Mouse (Mus musculus) kidney, embryonic 15.5 days (tissue): Measurements from ENCODE around the gene Ntn1. TPM values are rescaled to one million over a fixed set of nuclear protein-coding genes. Genes with fewer than 3 reads are reported as not detected.

Experiments used
- ATAC-seq: fragments of 200-750 bp; cut with Nextera tagmentation; replicated peaks from 2 replicates; pipeline ENCODE4 v1.8.0; 2017; ENCODE audit warnings: moderate TSS enrichment; ENCODE audit not compliant: low FRiP score
- H3K27ac ChIP-seq: fragments of 300-500 bp; sonication (generic); 2 replicates; pipeline ENCODE4 v1.5.1; 2015; ENCODE audit warnings: mild to moderate bottlenecking, inconsistent platforms
- H3K27me3 ChIP-seq: fragments of 300-500 bp; sonication (generic); 2 replicates; pipeline ENCODE4 v1.6.1; 2015; ENCODE audit warnings: inconsistent platforms
- H3K36me3 ChIP-seq: fragments of 300-500 bp; sonication (generic); 2 replicates; pipeline ENCODE4 v1.6.1; 2015; ENCODE audit warnings: inconsistent platforms
- H3K4me1 ChIP-seq: fragments of 300-500 bp; sonication (generic); 2 replicates; pipeline ENCODE4 v1.6.1; 2015; ENCODE audit warnings: inconsistent platforms
- H3K4me2 ChIP-seq: fragments of 300-500 bp; sonication (generic); 2 replicates; pipeline ENCODE4 v1.6.1; 2015; ENCODE audit warnings: moderate library complexity, mild to moderate bottlenecking, inconsistent platforms
- H3K4me3 ChIP-seq: fragments of 300-500 bp; sonication (generic); replicated peaks from 2 replicates; pipeline ENCODE4 v1.5.1; 2015; ENCODE audit warnings: mild to moderate bottlenecking, inconsistent platforms
- H3K9ac ChIP-seq: fragments of 300-500 bp; sonication (generic); 2 replicates; pipeline ENCODE4 v1.6.1; 2015; ENCODE audit warnings: mild to moderate bottlenecking, inconsistent platforms
- H3K9me3 ChIP-seq: fragments of 300-500 bp; sonication (generic); replicated peaks from 2 replicates; pipeline ENCODE4 v1.6.1; 2016; ENCODE audit warnings: inconsistent platforms
- WGBS: fragments of 180-500 bp; shearing (Covaris S2); methylation state at CpG from one replicate; pipeline ENCODE4 v1.1.7; 2015; ENCODE audit warnings: mixed read lengths; 5-methylcytosine and 5-hydroxymethylcytosine counted together
- microRNA-seq: library from miRNA; unstranded; fragments of <30 nt; microRNA quantifications from one replicate; pipeline ENCODE4, GENCODE M21; 2016
- polyA plus RNA-seq: library from polyadenylated mRNA; unstranded; fragments of >200 nt; fragmentation: Nextera tagmentation; extraction: Ambion mirVana; gene quantifications from 2 replicates; pipeline ENCODE4 v1.2.1, GENCODE M21; 2015

The Ntn1 gene
- polyA plus RNA-seq, 1 experiment from 2014 or later, result 16.5 TPM

DNA sequence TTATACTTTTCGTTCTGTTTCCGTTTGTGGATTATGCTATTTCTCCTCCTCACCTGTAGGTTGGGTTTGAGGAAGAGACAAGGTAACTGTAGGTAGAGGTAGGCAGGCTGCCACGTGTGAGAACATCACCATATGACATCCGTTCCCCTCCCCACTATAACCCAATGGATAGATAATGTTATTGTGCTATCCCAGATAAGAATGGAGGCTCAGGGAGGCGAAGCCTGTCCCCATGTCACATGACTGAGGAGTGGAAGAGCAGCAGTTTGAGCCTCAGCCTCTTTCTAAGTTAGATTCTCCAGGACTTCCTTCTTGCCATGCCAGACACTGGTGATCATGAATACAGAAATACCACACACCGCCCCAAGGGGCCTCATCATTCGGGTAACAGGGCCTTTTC is 223.2 kb downstream of the Ntn1 start:
- no peak overlapping the region for H3K4me3 ChIP-seq
- H3K27me3 ChIP-seq, result no peaks in the 10 kb centered on the region
- 85% methylated on average over 7 of the region's 7 CpGs for WGBS
- no peak for ATAC-seq
- H3K27ac ChIP-seq, result no peak overlapping the region
- no peaks in the 10 kb centered on the region for H3K36me3 ChIP-seq
- H3K4me1 ChIP-seq, result peaks cover 3% of the 10 kb centered on the region; the same call in 1 of the 2 replicates
- no peak overlapping the region for H3K9ac ChIP-seq
- H3K9me3 ChIP-seq, result no peaks in the 10 kb centered on the region
- no peak overlapping the region for H3K4me2 ChIP-seq

DNA sequence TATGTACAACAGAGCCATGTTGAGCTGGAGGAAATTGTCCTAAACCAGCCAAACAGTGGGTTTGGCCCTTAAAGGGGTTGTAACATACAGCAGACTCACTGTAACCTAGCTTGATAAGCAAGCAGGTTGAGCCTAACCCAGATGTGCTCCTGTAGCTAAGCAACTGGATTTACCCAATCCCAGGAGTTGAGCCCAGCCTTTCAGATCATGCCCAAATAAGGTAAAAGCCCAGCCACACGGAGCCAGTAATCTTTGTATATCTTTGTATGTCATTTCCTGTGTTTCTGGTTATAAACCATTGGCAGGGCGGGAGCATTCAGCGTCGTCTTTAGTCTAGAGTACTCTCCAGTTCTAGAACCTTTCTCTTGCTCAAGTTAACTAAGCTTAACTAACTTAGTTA is 224.1 kb downstream of the Ntn1 start:
- 59% methylated on average over 4 of the region's 4 CpGs for WGBS

DNA sequence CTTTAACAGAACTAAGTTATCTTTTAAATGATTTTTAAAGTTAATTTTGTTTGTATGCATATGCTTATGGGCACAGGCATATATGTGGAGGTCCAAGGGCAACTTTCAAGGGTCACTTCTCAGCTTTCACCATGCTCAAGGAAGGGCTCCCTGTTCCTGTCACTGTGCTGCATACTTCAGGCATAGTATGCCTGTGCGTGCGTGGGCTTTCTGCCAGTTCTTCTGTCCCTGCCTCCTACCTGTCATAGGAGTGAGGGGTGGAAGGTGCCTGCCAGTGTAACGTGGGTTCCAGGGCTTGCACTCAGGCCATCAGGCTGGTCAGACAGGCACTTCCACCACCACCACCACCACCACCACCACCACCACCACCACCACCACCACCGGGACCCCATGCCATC is 228.0 kb downstream of the Ntn1 start:
- H3K36me3 ChIP-seq, result no peaks in the 10 kb centered on the region
- 67% methylated on average over 4 of the region's 4 CpGs for WGBS
- H3K9me3 ChIP-seq, result no peaks in the 10 kb centered on the region
- H3K27ac ChIP-seq, result no peak overlapping the region
- H3K27me3 ChIP-seq, result no peaks in the 10 kb centered on the region
- no peak overlapping the region for H3K9ac ChIP-seq
- no peak for ATAC-seq
- H3K4me3 ChIP-seq, result no peak overlapping the region
- H3K4me2 ChIP-seq, result no peak overlapping the region
- peaks cover 10% of the 10 kb centered on the region for H3K4me1 ChIP-seq

More for the DNA sequence above, 224.1 kb downstream of the Ntn1 start:
- no peak overlapping the region for H3K4me3 ChIP-seq
- no peaks in the 10 kb centered on the region for H3K36me3 ChIP-seq
- H3K27ac ChIP-seq, result no peak overlapping the region
- ATAC-seq, result no peak
- no peak overlapping the region for H3K4me2 ChIP-seq
- H3K9me3 ChIP-seq, result no peaks in the 10 kb centered on the region
- H3K9ac ChIP-seq, result no peak overlapping the region
- peaks cover 3% of the 10 kb centered on the region; the same call in 1 of the 2 replicates for H3K4me1 ChIP-seq
- no peaks in the 10 kb centered on the region for H3K27me3 ChIP-seq

DNA sequence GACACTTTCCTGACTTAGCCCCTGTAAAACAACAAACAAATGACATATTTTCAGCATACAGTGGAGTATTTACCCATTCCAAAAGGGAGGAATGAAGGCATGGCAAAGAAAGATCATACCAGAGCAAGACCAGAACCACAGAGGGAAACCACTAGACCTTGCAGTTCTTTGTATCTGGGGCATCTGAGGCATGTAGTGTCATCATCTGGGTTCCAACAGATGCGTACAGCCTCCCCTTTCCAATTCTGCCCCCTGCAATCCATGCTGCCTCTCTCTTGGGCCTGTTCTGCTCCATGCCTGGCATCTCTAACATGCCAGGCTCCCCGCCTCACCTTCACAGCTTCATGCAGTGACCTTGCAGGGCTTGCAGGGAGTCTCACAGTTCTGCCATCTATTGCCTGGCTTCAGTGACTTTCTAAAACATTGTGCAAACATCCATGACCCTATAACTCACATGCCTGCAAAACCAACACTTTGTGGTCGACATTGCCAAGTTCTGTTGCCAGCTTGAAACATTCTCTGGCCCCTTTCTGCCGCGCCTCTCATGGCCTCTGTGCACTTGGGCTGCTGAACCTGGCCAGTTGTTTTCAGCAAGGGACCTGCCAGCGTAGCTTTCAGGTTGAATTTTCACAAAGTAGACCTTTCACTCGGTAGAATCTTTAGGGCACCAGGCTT is 228.5 kb downstream of the Ntn1 start:
- no peak overlapping the region for H3K4me2 ChIP-seq
- H3K4me3 ChIP-seq, result no peak overlapping the region
- no peak overlapping the region for H3K27ac ChIP-seq
- H3K27me3 ChIP-seq, result no peaks in the 10 kb centered on the region
- ATAC-seq, result no peak
- peaks cover 14% of the 10 kb centered on the region for H3K4me1 ChIP-seq
- H3K9me3 ChIP-seq, result no peaks in the 10 kb centered on the region
- no peak overlapping the region for H3K9ac ChIP-seq
- no peaks in the 10 kb centered on the region for H3K36me3 ChIP-seq
- 77% methylated on average over 7 of the region's 7 CpGs for WGBS

DNA sequence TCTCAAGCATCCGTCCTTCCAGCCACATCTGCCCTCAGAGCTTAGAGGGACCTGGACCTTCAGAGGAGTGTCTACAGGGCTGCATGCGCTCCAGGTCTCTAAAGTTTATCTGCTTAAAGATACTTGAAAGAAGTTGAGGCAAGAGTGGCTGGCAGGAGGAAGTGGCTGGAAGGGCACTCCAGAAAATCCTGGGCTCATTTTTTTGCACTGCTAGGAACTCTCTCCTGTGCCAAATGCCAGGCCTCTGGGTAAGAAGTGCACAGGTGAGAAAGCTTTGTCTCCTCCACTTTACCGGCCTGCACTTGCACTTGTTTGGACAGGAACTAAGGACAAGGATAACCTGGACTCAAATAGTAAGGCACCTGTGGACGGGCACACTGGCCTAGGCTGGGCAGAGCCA is 232.2 kb downstream of the Ntn1 start:
- no peak overlapping the region for H3K9ac ChIP-seq
- 50% methylated on average over 4 of the region's 4 CpGs for WGBS
- H3K4me3 ChIP-seq, result no peak overlapping the region
- H3K27ac ChIP-seq, result no peak overlapping the region
- H3K4me2 ChIP-seq, result no peak overlapping the region
- H3K27me3 ChIP-seq, result no peaks in the 10 kb centered on the region
- H3K9me3 ChIP-seq, result no peaks in the 10 kb centered on the region
- H3K4me1 ChIP-seq, result peaks cover 14% of the 10 kb centered on the region
- ATAC-seq, result no peak
- no peaks in the 10 kb centered on the region for H3K36me3 ChIP-seq

DNA sequence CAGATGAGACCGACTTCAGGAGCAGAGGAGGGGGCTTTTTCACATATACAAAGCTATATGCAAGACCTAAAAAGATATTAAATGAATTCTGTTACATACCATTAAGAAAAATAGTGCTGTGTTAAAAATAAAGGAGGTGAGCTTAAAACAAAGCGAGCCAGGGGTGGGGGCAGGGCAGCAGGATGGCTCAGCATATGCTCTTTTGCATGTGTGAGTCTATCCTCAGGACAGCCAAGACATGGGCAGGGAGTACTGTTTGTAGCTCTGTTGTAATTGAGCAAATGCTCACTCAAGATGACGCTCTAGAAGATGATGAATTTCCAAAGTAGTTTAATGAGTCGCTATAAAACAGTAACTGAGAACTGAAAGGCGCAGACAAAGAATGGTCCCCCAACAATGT is 236.2 kb downstream of the Ntn1 start:
- Histone ChIP-seq H3K27ac (no peak overlapping the region), H3K27me3 (no peaks in the 10 kb centered on the region), H3K9me3 (no peaks in the 10 kb centered on the region), H3K4me2 (no peak overlapping the region), H3K9ac (no peak overlapping the region), H3K36me3 (no peaks in the 10 kb centered on the region), H3K4me1 (peaks cover 14% of the 10 kb centered on the region), H3K4me3 (no peak overlapping the region)
- ATAC-seq, result no peak
- 91% methylated on average over 5 of the region's 5 CpGs for WGBS

DNA sequence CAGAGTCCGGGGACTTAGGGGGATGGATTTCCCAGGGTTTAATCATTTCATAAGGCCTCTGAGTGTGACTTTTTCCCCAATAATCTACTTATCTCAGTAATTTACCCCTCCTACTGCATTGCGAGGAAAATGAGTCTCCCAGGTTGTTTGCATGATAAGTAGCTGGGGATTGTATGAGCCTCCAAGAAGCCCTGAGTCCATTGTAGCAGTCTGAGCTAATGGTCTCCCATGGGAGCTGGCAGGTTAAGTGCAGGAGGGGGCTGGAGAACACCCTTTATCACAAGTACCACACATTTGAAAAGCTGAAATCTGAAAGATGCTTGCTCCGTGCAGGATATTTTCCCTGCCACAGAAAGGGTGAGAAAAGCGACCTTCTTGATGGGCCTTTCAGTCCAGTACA is 240.8 kb downstream of the Ntn1 start:
- H3K9me3 ChIP-seq, result no peaks in the 10 kb centered on the region
- no peak overlapping the region for H3K27ac ChIP-seq
- no peak overlapping the region for H3K4me3 ChIP-seq
- WGBS, result 82% methylated on average over 4 of the region's 4 CpGs
- no peak for ATAC-seq
- H3K4me1 ChIP-seq, result no peaks in the 10 kb centered on the region
- no peak overlapping the region for H3K4me2 ChIP-seq
- H3K27me3 ChIP-seq, result no peaks in the 10 kb centered on the region
- H3K36me3 ChIP-seq, result no peaks in the 10 kb centered on the region
- H3K9ac ChIP-seq, result no peak overlapping the region

Small RNAs within 50 kb of the gene (microRNA-seq; reads per million reads assigned to microRNA genes)
- gene Mir6406, result not detected

Other genes starting within 250 kb of the Ntn1 start
- gene Pik3r5, start 31.3 kb upstream of the Ntn1 start, polyA plus RNA-seq, result 0.57 and 0.68 TPM in 2 replicates
- 4.4 and 5.6 TPM in 2 replicates for gene Pik3r6, start 102.2 kb upstream of the Ntn1 start, polyA plus RNA-seq
- 2.1 TPM in 2 replicates for gene Mfsd6l, start 155.4 kb upstream of the Ntn1 start, polyA plus RNA-seq
- gene Ccdc42, start 186.2 kb upstream of the Ntn1 start, polyA plus RNA-seq, result 3.2 and 3.8 TPM in 2 replicates